Mouse (Mus musculus) liver, embryonic 11.5 days (tissue): ENCODE data around the gene Tubb4a. TPM values are rescaled to one million over a fixed set of nuclear protein-coding genes. Genes with fewer than 3 reads are reported as not detected.

Source experiments
- ATAC-seq: fragments of 200-750 bp; cut with Nextera tagmentation; replicated peaks from 2 replicates; pipeline ENCODE4 v1.8.0; 2017; ENCODE audit warnings: moderate number of reproducible peaks, mild to moderate bottlenecking, moderate TSS enrichment, moderate library complexity; ENCODE audit not compliant: low FRiP score
- DNase-seq: peaks from one replicate; pipeline ENCODE4 v3.0.0-alpha.2; 2017; ENCODE audit warnings: low spot score
- H3K27ac ChIP-seq: fragments of 300-500 bp; sonication (generic); 2 replicates; pipeline ENCODE4 v1.5.1; 2014; ENCODE audit warnings: mild to moderate bottlenecking, low read depth, low read length, control low read depth
- H3K27me3 ChIP-seq: fragments of 300-500 bp; sonication (generic); replicated peaks from 2 replicates; pipeline ENCODE4 v1.6.1; 2014; ENCODE audit warnings: low read length, mixed read lengths; ENCODE audit not compliant: control insufficient read depth, insufficient read depth
- H3K36me3 ChIP-seq: fragments of 300-500 bp; sonication (generic); 2 replicates; pipeline ENCODE4 v1.6.1; 2014; ENCODE audit warnings: mild to moderate bottlenecking, low read length, moderate library complexity, mixed read lengths; ENCODE audit not compliant: control insufficient read depth, insufficient read depth
- H3K4me1 ChIP-seq: fragments of 300-500 bp; sonication (generic); replicated peaks from 2 replicates; pipeline ENCODE4 v1.6.1; 2014; ENCODE audit warnings: low read length, mixed read lengths; ENCODE audit not compliant: control insufficient read depth, insufficient read depth
- H3K4me2 ChIP-seq: fragments of 300-500 bp; sonication (generic); 2 replicates; pipeline ENCODE4 v1.6.1; 2014; ENCODE audit warnings: mild to moderate bottlenecking, control low read depth, moderate library complexity
- H3K4me3 ChIP-seq: fragments of 300-500 bp; sonication (generic); 2 replicates; pipeline ENCODE4 v1.5.1; 2014; ENCODE audit warnings: low read depth, low read length, control low read depth
- H3K9ac ChIP-seq: fragments of 300-500 bp; sonication (generic); 2 replicates; pipeline ENCODE4 v1.6.1; 2014; ENCODE audit warnings: low read depth, low read length, control low read depth
- H3K9me3 ChIP-seq: fragments of 300-500 bp; sonication (generic); 2 replicates; pipeline ENCODE4 v1.6.1; 2016; ENCODE audit warnings: low read length, inconsistent platforms, mixed read lengths; ENCODE audit not compliant: control insufficient read depth
- WGBS: fragments of 180-500 bp; shearing (Covaris S2); extraction: QIAGEN DNeasy Blood & Tissue Kit; methylation state at CpG from one replicate; pipeline ENCODE4 v1.1.7; 2014; 5-methylcytosine and 5-hydroxymethylcytosine counted together
- polyA plus RNA-seq: library from polyadenylated mRNA; unstranded; fragments of >200 nt; fragmentation: Nextera tagmentation; extraction: Ambion mirVana; gene quantifications from 2 replicates; pipeline ENCODE4 v1.2.1, GENCODE M21; 2014

The Tubb4a gene
- polyA plus RNA-seq, 1 experiment from 2014 or later, result 5.0 TPM

DNA sequence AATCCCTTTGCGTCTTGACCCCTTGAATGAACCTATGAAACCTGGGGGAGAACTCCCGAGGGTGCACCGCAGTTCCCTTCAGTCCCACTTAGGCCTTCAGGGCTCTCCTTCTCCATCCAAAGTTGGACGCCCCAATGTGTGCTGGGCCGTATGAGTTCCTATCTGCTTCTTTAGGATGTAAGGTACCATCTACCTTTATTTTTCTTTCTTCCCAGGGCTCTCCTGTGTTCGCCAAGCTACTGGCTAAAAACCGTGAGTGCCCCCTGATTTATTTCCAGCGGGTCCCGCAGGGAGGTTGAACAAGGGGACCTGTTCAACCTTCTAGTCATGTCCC, 18.4 kb upstream of the Tubb4a start:
- Histone ChIP-seq H3K27me3 (peaks cover 7% of the 10 kb centered on the region; the same call in 1 of the 2 replicates), H3K4me2 (peak overlapping the region; percentile 91), H3K4me1 (peaks cover 5% of the 10 kb centered on the region; the same call in 1 of the 2 replicates), H3K36me3 (no peaks in the 10 kb centered on the region), H3K9me3 (no peaks in the 10 kb centered on the region), H3K4me3 (peak overlapping the region; percentile 62), H3K27ac (no peak overlapping the region), H3K9ac (peak overlapping the region; percentile 31; the same call in 1 of the 2 replicates)
- no peak for ATAC-seq
- no peak for DNase-seq
- 15% methylated on average over 9 of the region's 9 CpGs for WGBS

DNA sequence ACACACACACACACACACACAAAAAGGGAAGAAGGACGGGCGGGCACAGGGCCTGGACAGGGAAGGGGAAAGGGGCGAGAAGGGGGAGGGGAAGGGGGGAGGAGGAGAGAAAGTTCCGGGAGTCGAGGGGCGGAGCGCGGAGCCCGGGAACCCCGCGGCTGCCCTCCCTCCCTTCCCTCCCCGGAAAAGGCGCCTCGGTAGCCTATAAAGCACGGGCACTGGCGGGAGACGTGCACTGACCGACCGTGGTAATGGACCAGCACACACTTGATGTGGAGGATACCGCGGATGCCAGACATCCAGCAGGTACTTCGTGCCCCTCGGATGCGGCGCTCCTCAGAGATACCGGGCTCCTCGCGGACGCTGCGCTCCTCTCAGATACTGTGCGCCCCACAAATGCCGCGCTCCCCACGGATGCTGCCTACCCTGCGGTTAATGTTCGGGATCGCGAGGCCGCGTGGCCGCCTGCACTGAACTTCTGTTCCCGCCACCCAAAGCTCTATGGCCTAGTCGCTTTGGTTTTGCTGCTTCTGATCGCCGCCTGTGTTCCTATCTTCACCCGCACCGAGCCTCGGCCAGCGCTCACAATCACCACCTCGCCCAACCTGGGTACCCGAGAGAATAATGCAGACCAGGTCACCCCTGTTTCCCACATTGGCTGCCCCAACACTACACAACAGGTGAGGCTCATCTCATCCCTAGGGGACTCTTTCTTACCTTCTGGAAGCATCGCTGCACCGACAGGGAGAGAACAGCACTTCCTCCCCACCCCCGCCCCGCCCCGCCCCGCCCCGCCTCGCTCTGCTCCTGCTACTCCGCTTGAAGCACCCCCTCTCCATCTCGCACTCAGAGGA, 17.8 kb upstream of the Tubb4a start, which contains the start of gene Tnfsf9:
Gene Tnfsf9 (plus strand): TSS at position 145 of the 854 bp plus-strand sequence.
- Histone ChIP-seq H3K27ac (no peak within 1 kb of the TSS; the same call in 1 of the 2 replicates), H3K9me3 (no peaks in the 10 kb centered on the region), H3K27me3 (peaks cover 7% of the 10 kb centered on the region; the same call in 1 of the 2 replicates), H3K4me3 (peak within 1 kb of the TSS; percentile 62), H3K36me3 (no peaks in the 10 kb centered on the region), H3K4me2 (peak within 1 kb of the TSS; percentile 91), H3K9ac (peak within 1 kb of the TSS; percentile 60), H3K4me1 (peaks cover 5% of the 10 kb centered on the region; the same call in 1 of the 2 replicates)
- DNase-seq (peak; percentile 69), ATAC-seq (peak; percentile 60)
- WGBS, result 0% methylated on average over 55 of the region's 61 CpGs

GRCm38 (mm10) chr17:57104496-57104895, 16.9 kb upstream of the Tubb4a start:
- H3K4me1 ChIP-seq, result peaks cover 5% of the 10 kb centered on the region; the same call in 1 of the 2 replicates
- no peaks in the 10 kb centered on the region for H3K36me3 ChIP-seq
- no peaks in the 10 kb centered on the region for H3K9me3 ChIP-seq
- no peak for ATAC-seq
- peaks cover 7% of the 10 kb centered on the region; the same call in 1 of the 2 replicates for H3K27me3 ChIP-seq
- H3K9ac ChIP-seq, result no peak overlapping the region
- peak overlapping the region; percentile 91 for H3K4me2 ChIP-seq
- 30% methylated on average over 4 of the region's 4 CpGs for WGBS
- H3K4me3 ChIP-seq, result peak overlapping the region; percentile 62
- no peak overlapping the region for H3K27ac ChIP-seq
- no peak for DNase-seq

DNA sequence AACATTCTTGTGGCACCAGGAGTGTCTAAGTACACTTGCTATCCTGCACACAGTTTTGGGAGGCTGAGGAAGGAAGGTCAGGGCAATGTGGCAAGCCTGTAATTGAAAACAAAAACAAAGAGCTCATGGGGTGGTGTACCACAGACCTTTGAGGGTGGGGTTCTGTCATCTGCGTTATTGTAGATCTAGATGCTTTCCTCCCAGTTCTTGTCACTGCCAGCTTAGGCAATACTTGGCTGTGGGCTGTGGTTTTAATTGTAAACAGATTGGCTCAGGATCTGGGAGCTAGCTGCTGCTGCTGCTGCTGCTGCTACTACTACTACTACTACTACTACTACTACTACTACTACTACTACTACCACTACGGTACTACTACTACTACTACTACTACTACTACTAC, 14.7 kb upstream of the Tubb4a start:
- Histone ChIP-seq H3K4me1 (0 out of 2 replicates have a peak, but pooled peaks cover 5% of the 10 kb centered on the region), H3K27ac (no peak overlapping the region), H3K4me2 (no peak overlapping the region), H3K9me3 (no peaks in the 10 kb centered on the region), H3K36me3 (no peaks in the 10 kb centered on the region), H3K27me3 (peaks cover 7% of the 10 kb centered on the region; the same call in 1 of the 2 replicates), H3K4me3 (no peak overlapping the region), H3K9ac (no peak overlapping the region)
- ATAC-seq (no peak), DNase-seq (no peak)
- 66% methylated on average over 2 of the region's 2 CpGs for WGBS

GRCm38 (mm10) chr17:57099629-57100325, 12.2 kb upstream of the Tubb4a start:
- DNase-seq, result peak; percentile 63
- peaks cover 5% of the 10 kb centered on the region for H3K27me3 ChIP-seq
- no peaks in the 10 kb centered on the region for H3K36me3 ChIP-seq
- peak; percentile 79 for ATAC-seq
- 0 out of 2 replicates have a peak, but pooled peaks cover 5% of the 10 kb centered on the region for H3K4me1 ChIP-seq
- no peak overlapping the region for H3K27ac ChIP-seq
- peak overlapping the region; percentile 50 for H3K4me2 ChIP-seq
- 7% methylated on average over 10 of the region's 10 CpGs for WGBS
- H3K9ac ChIP-seq, result no peak overlapping the region
- no peaks in the 10 kb centered on the region for H3K9me3 ChIP-seq
- peak overlapping the region; percentile 10; the same call in 1 of the 2 replicates for H3K4me3 ChIP-seq

DNA sequence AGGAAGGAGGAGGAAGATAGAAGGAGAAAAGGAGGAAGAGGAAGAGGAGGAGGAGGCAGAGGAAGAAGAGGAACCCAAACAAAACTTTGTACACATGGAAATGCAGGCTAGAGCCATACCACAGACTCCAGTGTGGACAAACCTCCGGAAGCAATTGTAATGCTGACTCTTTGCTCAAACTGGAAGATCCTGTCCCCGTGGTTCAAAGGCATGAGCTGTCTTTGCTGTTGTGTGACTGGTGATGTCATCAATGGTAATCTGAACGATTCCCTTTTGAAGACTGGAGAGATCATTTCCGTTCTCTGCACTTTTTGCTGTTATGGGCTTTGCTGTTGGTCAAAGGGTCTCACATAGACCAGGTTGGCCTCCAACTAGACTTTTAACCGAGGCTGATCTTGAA, 10.7 kb upstream of the Tubb4a start:
- Histone ChIP-seq H3K36me3 (no peaks in the 10 kb centered on the region), H3K4me1 (0 out of 2 replicates have a peak, but pooled peaks cover 5% of the 10 kb centered on the region), H3K9ac (no peak overlapping the region), H3K4me3 (no peak overlapping the region), H3K27ac (no peak overlapping the region), H3K9me3 (no peaks in the 10 kb centered on the region), H3K27me3 (peaks cover 5% of the 10 kb centered on the region), H3K4me2 (no peak overlapping the region)
- DNase-seq, result no peak
- WGBS, result 60% methylated on average over 5 of the region's 5 CpGs
- no peak for ATAC-seq

DNA sequence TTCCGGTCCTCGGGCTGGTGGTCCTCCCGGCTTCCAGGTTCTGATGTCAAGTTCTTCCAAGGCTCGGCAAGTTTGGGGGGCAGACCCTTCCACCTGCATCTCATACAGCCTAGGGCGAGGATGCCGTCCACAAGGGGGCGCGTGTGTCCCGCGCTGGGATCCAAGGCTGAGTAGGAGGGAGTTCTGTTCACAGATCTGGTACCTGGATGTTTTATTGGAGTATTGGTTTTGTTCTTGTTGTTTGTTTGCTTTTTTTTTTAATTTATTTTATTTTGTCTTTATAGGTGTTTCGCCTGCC, 9.0 kb upstream of the Tubb4a start:
- Histone ChIP-seq H3K9ac (no peak overlapping the region), H3K36me3 (no peaks in the 10 kb centered on the region), H3K4me3 (peak overlapping the region; percentile 19; the same call in 1 of the 2 replicates), H3K27me3 (peaks cover 5% of the 10 kb centered on the region), H3K9me3 (no peaks in the 10 kb centered on the region), H3K4me2 (peak overlapping the region; percentile 51), H3K27ac (no peak overlapping the region), H3K4me1 (0 out of 2 replicates have a peak, but pooled peaks cover 5% of the 10 kb centered on the region)
- WGBS, result 1% methylated on average over 11 of the region's 11 CpGs
- DNase-seq (peak; percentile 79), ATAC-seq (peak; percentile 72)

- H3K4me2 ChIP-seq, result peak overlapping the region; percentile 51
- DNase-seq (peak; percentile 49), ATAC-seq (peak; percentile 60)
- H3K27ac ChIP-seq, result no peak overlapping the region
- WGBS, result under 1% methylated on average over 18 of the region's 19 CpGs
- 0 out of 2 replicates have a peak, but pooled peaks cover 5% of the 10 kb centered on the region for H3K4me1 ChIP-seq
- H3K27me3 ChIP-seq, result peaks cover 5% of the 10 kb centered on the region
- no peaks in the 10 kb centered on the region for H3K9me3 ChIP-seq
- no peaks in the 10 kb centered on the region for H3K36me3 ChIP-seq
- H3K9ac ChIP-seq, result no peak overlapping the region
- peak overlapping the region; percentile 19; the same call in 1 of the 2 replicates for H3K4me3 ChIP-seq
Measured at GRCm38 (mm10) chr17:57095855-57096622, 8.5 kb upstream of the Tubb4a start.
